Mouse (Mus musculus) hindbrain, embryonic 16.5 days (tissue): ENCODE results near the gene Prpf8. TPM values are rescaled to one million over a fixed set of nuclear protein-coding genes. Genes with fewer than 3 reads are reported as not detected.
"Not testable (repeated sequence)": the region's sequence is repeated elsewhere in the genome, so short reads cannot be mapped to it uniquely, and the experiment has no call there.

Experiments
- ATAC-seq: fragments of 200-750 bp; cut with Nextera tagmentation; 2 replicates; pipeline ENCODE4 v1.8.0; 2017; ENCODE audit warnings: moderate TSS enrichment, moderate library complexity
- H3K27ac ChIP-seq: fragments of 300-500 bp; sonication (generic); 2 replicates; pipeline ENCODE4 v1.5.1; 2014; ENCODE audit warnings: low read depth, mild to moderate bottlenecking, control low read depth, low read length, moderate library complexity
- H3K27me3 ChIP-seq: fragments of 300-500 bp; sonication (generic); replicated peaks from 2 replicates; pipeline ENCODE4 v1.6.1; 2014; ENCODE audit warnings: low read length; ENCODE audit not compliant: control insufficient read depth, insufficient read depth
- H3K36me3 ChIP-seq: fragments of 300-500 bp; sonication (generic); 2 replicates; pipeline ENCODE4 v1.6.1; 2014; ENCODE audit warnings: mild to moderate bottlenecking, low read length, moderate library complexity, mixed read lengths; ENCODE audit not compliant: control insufficient read depth, insufficient read depth
- H3K4me1 ChIP-seq: fragments of 300-500 bp; sonication (generic); 2 replicates; pipeline ENCODE4 v1.6.1; 2014; ENCODE audit warnings: low read depth, low read length; ENCODE audit not compliant: control insufficient read depth, insufficient read depth
- H3K4me2 ChIP-seq: fragments of 300-500 bp; sonication (generic); 2 replicates; pipeline ENCODE4 v1.6.1; 2014; ENCODE audit warnings: mild to moderate bottlenecking, low read length, control low read depth, moderate library complexity
- H3K4me3 ChIP-seq: fragments of 300-500 bp; sonication (generic); 2 replicates; pipeline ENCODE4 v1.5.1; 2014; ENCODE audit warnings: mild to moderate bottlenecking, low read length, control low read depth, moderate library complexity
- H3K9ac ChIP-seq: fragments of 300-500 bp; sonication (generic); 2 replicates; pipeline ENCODE4 v1.6.1; 2014; ENCODE audit warnings: low read depth, mild to moderate bottlenecking, control low read depth, low read length, moderate library complexity
- H3K9me3 ChIP-seq: fragments of 300-500 bp; sonication (generic); 2 replicates; pipeline ENCODE4 v1.6.1; 2014; ENCODE audit warnings: mild to moderate bottlenecking, low read length, moderate library complexity; ENCODE audit not compliant: control insufficient read depth
- WGBS: fragments of 180-500 bp; shearing (Covaris S2); extraction: QIAGEN DNeasy Blood & Tissue Kit; methylation state at CpG from one replicate; pipeline ENCODE4 v1.1.7; 2014; 5-methylcytosine and 5-hydroxymethylcytosine counted together
- microRNA counts: library from miRNA; unstranded; fragments of <30 nt; microRNA quantifications from one replicate; lab custom pipeline; 2016
- microRNA-seq: library from miRNA; unstranded; fragments of <30 nt; microRNA quantifications from one replicate; pipeline ENCODE4, GENCODE M21; 2017
- polyA plus RNA-seq: library from polyadenylated mRNA; unstranded; fragments of >200 nt; fragmentation: Nextera tagmentation; extraction: Ambion mirVana; gene quantifications from 2 replicates; pipeline ENCODE4 v1.2.1, GENCODE M21; 2015

Gene Prpf8
- polyA plus RNA-seq, 1 experiment from 2014 or later: 38.8 TPM

GRCm38 (mm10) chr11:75552906-75553482, 66.4 kb downstream of the Prpf8 start:
- no peak overlapping the region for H3K4me2 ChIP-seq
- H3K9me3 ChIP-seq: no peaks in the 10 kb centered on the region
- H3K27ac ChIP-seq: no peak overlapping the region; the same call in none of the 2 replicates
- 65% methylated on average over 7 of the region's 7 CpGs for WGBS
- no peaks in the 10 kb centered on the region for H3K27me3 ChIP-seq
- H3K9ac ChIP-seq: no peak overlapping the region
- H3K4me3 ChIP-seq: no peak overlapping the region
- no peak for ATAC-seq
- peaks cover 9% of the 10 kb centered on the region; the same call in 1 of the 2 replicates for H3K36me3 ChIP-seq
- peaks cover 26% of the 10 kb centered on the region for H3K4me1 ChIP-seq

GRCm38 (mm10) chr11:75556006-75556405, 69.4 kb downstream of the Prpf8 start:
- not testable (repeated sequence) for H3K27ac ChIP-seq, H3K27me3 ChIP-seq, H3K9ac ChIP-seq, H3K9me3 ChIP-seq, H3K4me3 ChIP-seq, ATAC-seq, H3K4me2 ChIP-seq
- peaks cover 13% of the 10 kb centered on the region for H3K4me1 ChIP-seq
- peaks cover 11% of the 10 kb centered on the region; the same call in 1 of the 2 replicates for H3K36me3 ChIP-seq
- 94% methylated on average over 6 of the region's 6 CpGs for WGBS

- Histone ChIP-seq H3K4me3 (no peak overlapping the region), H3K27ac (no peak overlapping the region), H3K4me1 (peaks cover 5% of the 10 kb centered on the region), H3K27me3 (no peaks in the 10 kb centered on the region), H3K9ac (no peak overlapping the region), H3K4me2 (no peak overlapping the region), H3K36me3 (peaks cover 15% of the 10 kb centered on the region), H3K9me3 (no peaks in the 10 kb centered on the region)
- ATAC-seq: no peak
- WGBS: 76% methylated on average over 6 of the region's 6 CpGs
These were observed 70.5 kb downstream of the Prpf8 start for GRCm38 (mm10) chr11:75557142-75557541.

- WGBS: 83% methylated on average over 1 of the region's 1 CpGs
- H3K4me1 ChIP-seq: no peaks in the 10 kb centered on the region
- no peak overlapping the region for H3K4me3 ChIP-seq
- H3K36me3 ChIP-seq: peaks cover 16% of the 10 kb centered on the region
- no peak overlapping the region for H3K27ac ChIP-seq
- H3K4me2 ChIP-seq: no peak overlapping the region
- H3K27me3 ChIP-seq: no peaks in the 10 kb centered on the region
- no peaks in the 10 kb centered on the region for H3K9me3 ChIP-seq
- no peak for ATAC-seq
- no peak overlapping the region for H3K9ac ChIP-seq
These were observed 71.5 kb downstream of the Prpf8 start for GRCm38 (mm10) chr11:75558101-75558500.

MicroRNA genes within 50 kb of the gene (microRNA counts, 519-probe panel; counts per million panel counts)
- 3,624 counts per million, percentile 93 among the panel's probes with 10 or more counts for microRNA mmu-miR-22 (lab: Ali Mortazavi, UCI)

Small RNA genes lying within 50 kb of the gene (microRNA-seq; reads per million reads assigned to microRNA genes)
- gene Mir22 (6,278 reads per million, percentile 93 among the genes with 10 or more reads in this experiment), gene Mir3971 (not detected)

Other genes with a start within 250 kb of the Prpf8 start
- 50.8 and 69.0 TPM in 2 replicates for gene Rpa1, start 138.5 kb upstream of the Prpf8 start, polyA plus RNA-seq
- gene Smyd4, start 138.4 kb upstream of the Prpf8 start, polyA plus RNA-seq: 17.5 and 18.8 TPM in 2 replicates
- 45.4 and 53.2 TPM in 2 replicates for gene Serpinf1, start 64.1 kb upstream of the Prpf8 start, polyA plus RNA-seq
- 0.06 TPM in 1 of 2 replicates, not detected in the other for gene Serpinf2, start 47.2 kb upstream of the Prpf8 start, polyA plus RNA-seq
- gene Wdr81, start 32.1 kb upstream of the Prpf8 start, polyA plus RNA-seq: 6.1 and 8.1 TPM in 2 replicates
- gene Tlcd2, start 25.1 kb upstream of the Prpf8 start, polyA plus RNA-seq: 2.0 and 2.9 TPM in 2 replicates
- gene Rilp, start 23.3 kb downstream of the Prpf8 start, polyA plus RNA-seq: 2.9 and 4.2 TPM in 2 replicates
- gene Scarf1, start 26.7 kb downstream of the Prpf8 start, polyA plus RNA-seq: 4.2 and 4.6 TPM in 2 replicates
- gene Slc43a2, start 44.9 kb downstream of the Prpf8 start, polyA plus RNA-seq: 16.0 and 16.9 TPM in 2 replicates
- gene Pitpna, start 101.3 kb downstream of the Prpf8 start, polyA plus RNA-seq: 109 and 110 TPM in 2 replicates
- gene Inpp5k, start 144.2 kb downstream of the Prpf8 start, polyA plus RNA-seq: 39.8 TPM in 2 replicates
- 13.6 and 16.7 TPM in 2 replicates for gene Myo1c, start 163.7 kb downstream of the Prpf8 start, polyA plus RNA-seq
- 106 and 109 TPM in 2 replicates for gene Crk, start 192.4 kb downstream of the Prpf8 start, polyA plus RNA-seq
- 1,437 and 1,451 TPM in 2 replicates for gene Ywhae, start 246.1 kb downstream of the Prpf8 start, polyA plus RNA-seq